Mouse (Mus musculus) CH12.LX (cell line): ENCODE measurements at regions not wholly inside any gene's neighbourhood (a gene's known extent, or its start where the extent isn't known, plus 50 kb on each side); places are given as distances from the start of the nearest gene placed in this dataset.

Experiments
- DNase-seq: peaks from one replicate; pipeline ENCODE4 v3.0.0-alpha.2; 2013; ENCODE audit errors: extremely low read depth
- H3K27ac ChIP-seq: 2 replicates; pipeline ENCODE4 v1.5.1; 2012; ENCODE audit warnings: low read depth, mild to moderate bottlenecking, control low read depth, moderate library complexity; ENCODE audit not compliant: insufficient read depth
- H3K27me3 ChIP-seq: replicated peaks from 2 replicates; pipeline ENCODE3; 2012; ENCODE audit warnings: inconsistent platforms
- H3K36me3 ChIP-seq, 2 experiments: replicated peaks in 1 of 2; 2 replicates each; pipeline versions ENCODE3 to v1.6.1; 2012; ENCODE audit warnings: inconsistent platforms in 1 of 2, low read length in 1 of 2, mild to moderate bottlenecking in 1 of 2, mixed read lengths in 1 of 2, moderate library complexity in 1 of 2; ENCODE audit not compliant: control insufficient read depth in 1 of 2, insufficient read depth in 1 of 2
- H3K4me1 ChIP-seq, 2 experiments: 2 replicates each; pipeline ENCODE4 v1.6.1; 2012; ENCODE audit warnings: inconsistent platforms in 1 of 2, moderate library complexity in 1 of 2; ENCODE audit not compliant: insufficient read depth in 2 of 2, control insufficient read depth in 1 of 2
- H3K4me2 ChIP-seq: 2 replicates; pipeline ENCODE4 v1.6.1; 2012; ENCODE audit warnings: low read depth, mild to moderate bottlenecking, control low read depth; ENCODE audit not compliant: poor library complexity, insufficient read depth, severe bottlenecking
- H3K4me3 ChIP-seq, 3 experiments: fragments of 150-350 bp in 1 of 3; sonication (generic) in 1 of 3; replicated peaks in 1 of 3; 2 replicates each; pipeline versions ENCODE3 to v1.5.1; 2011 to 2012; ENCODE audit warnings: low read depth in 2 of 3, low read length in 2 of 3, mild to moderate bottlenecking in 2 of 3, moderate library complexity in 2 of 3, control low read depth in 1 of 3, improper control_type of control experiment in 1 of 3, inconsistent platforms in 1 of 3, mixed read lengths in 1 of 3; ENCODE audit not compliant: poor library complexity in 1 of 3
- H3K79me2 ChIP-seq: replicated peaks from 2 replicates; pipeline ENCODE4 v1.6.1; 2012; ENCODE audit warnings: mild to moderate bottlenecking, moderate library complexity; ENCODE audit not compliant: control insufficient read depth, poor library complexity, insufficient read depth, severe bottlenecking; ENCODE audit errors: extremely low read depth
- H3K9ac ChIP-seq: 2 replicates; pipeline ENCODE4 v1.6.1; 2012; ENCODE audit warnings: low read depth, mild to moderate bottlenecking, control low read depth, moderate library complexity; ENCODE audit not compliant: insufficient read depth
- H3K9me3 ChIP-seq: replicated peaks from 2 replicates; pipeline ENCODE3; 2012; ENCODE audit warnings: low read length, inconsistent platforms, mixed read lengths
- BHLHE40 ChIP-seq: IDR thresholded peaks from 2 replicates; pipeline ENCODE4 v1.6.1; 2011; ENCODE audit warnings: mild to moderate bottlenecking, low read depth, low read length, improper control_type of control experiment
- CTCF ChIP-seq, 2 experiments: IDR thresholded peaks in 1 of 2; conservative IDR thresholded peaks in 1 of 2; 2 replicates each; pipeline ENCODE4 v1.5.1; 2011 to 2012; ENCODE audit warnings: low read depth in 2 of 2, low read length in 2 of 2, improper control_type of control experiment in 1 of 2, inconsistent platforms in 1 of 2, mild to moderate bottlenecking in 1 of 2, moderate library complexity in 1 of 2
- E2F4 ChIP-seq: IDR thresholded peaks from 2 replicates; pipeline ENCODE4 v1.6.1; 2011; ENCODE audit warnings: low read depth, low read length, improper control_type of control experiment; ENCODE audit not compliant: insufficient replicate concordance
- ELF1 ChIP-seq: IDR thresholded peaks from 2 replicates; pipeline ENCODE4 v1.6.1; 2014; ENCODE audit warnings: low read depth, mild to moderate bottlenecking, inconsistent platforms, low read length, improper control_type of control experiment
- EP300 ChIP-seq: IDR thresholded peaks from 2 replicates; pipeline ENCODE4 v1.6.1; 2011; ENCODE audit warnings: low read length, improper control_type of control experiment
- ETS1 ChIP-seq: conservative IDR thresholded peaks from 2 replicates; pipeline ENCODE4 v1.6.1; 2012; ENCODE audit warnings: low read depth, mild to moderate bottlenecking, inconsistent platforms, low read length, improper control_type of control experiment, moderate library complexity
- IRF4 ChIP-seq: IDR thresholded peaks from 2 replicates; pipeline ENCODE4 v1.6.1; 2014; ENCODE audit warnings: low read depth, mild to moderate bottlenecking, inconsistent platforms, low read length, improper control_type of control experiment
- KAT2A ChIP-seq: IDR thresholded peaks from 2 replicates; pipeline ENCODE4 v1.6.1; 2012; ENCODE audit warnings: low read length, improper control_type of control experiment, inconsistent platforms; ENCODE audit not compliant: insufficient replicate concordance
- MAFK ChIP-seq: IDR thresholded peaks from 2 replicates; pipeline ENCODE4 v1.6.1; 2011; ENCODE audit warnings: low read length, improper control_type of control experiment; ENCODE audit not compliant: insufficient replicate concordance
- MAX ChIP-seq: IDR thresholded peaks from 2 replicates; pipeline ENCODE4 v1.6.1; 2011; ENCODE audit warnings: low read length, improper control_type of control experiment
- MXI1 ChIP-seq: IDR thresholded peaks from 2 replicates; pipeline ENCODE4 v1.6.1; 2011; ENCODE audit warnings: mild to moderate bottlenecking, low read depth, low read length, improper control_type of control experiment
- MYC ChIP-seq: IDR thresholded peaks from 2 replicates; pipeline ENCODE4 v1.6.1; 2011; ENCODE audit warnings: low read depth, mild to moderate bottlenecking, improper control_type of control experiment, low read length
- NELFE ChIP-seq: IDR thresholded peaks from 2 replicates; pipeline ENCODE4 v1.6.1; 2011; ENCODE audit warnings: low read depth, low read length, improper control_type of control experiment
- NRF1 ChIP-seq: IDR thresholded peaks from 2 replicates; pipeline ENCODE4 v1.6.1; 2014; ENCODE audit warnings: low read depth, mild to moderate bottlenecking, inconsistent platforms, low read length, improper control_type of control experiment, moderate library complexity
- PAX5 ChIP-seq: IDR thresholded peaks from 2 replicates; pipeline ENCODE4 v1.6.1; 2012; ENCODE audit warnings: low read length, inconsistent platforms, mixed read lengths
- POLR2AphosphoS2 ChIP-seq: IDR thresholded peaks from 2 replicates; pipeline ENCODE4 v1.6.1; 2011; ENCODE audit warnings: low read depth, low read length, improper control_type of control experiment
- RCOR1 ChIP-seq: conservative IDR thresholded peaks from 2 replicates; pipeline ENCODE4 v1.6.1; 2012; ENCODE audit warnings: low read depth, mild to moderate bottlenecking, inconsistent platforms, low read length, improper control_type of control experiment
- TCF12 ChIP-seq: IDR thresholded peaks from 2 replicates; pipeline ENCODE4 v1.6.1; 2014; ENCODE audit warnings: low read depth, mild to moderate bottlenecking, inconsistent platforms, low read length, improper control_type of control experiment
- UBTF ChIP-seq: IDR thresholded peaks from 2 replicates; pipeline ENCODE4 v1.6.1; 2012; ENCODE audit warnings: low read depth, mild to moderate bottlenecking, inconsistent platforms, low read length, improper control_type of control experiment, moderate library complexity
- USF1 ChIP-seq: IDR thresholded peaks from 2 replicates; pipeline ENCODE4 v1.6.1; 2014; ENCODE audit warnings: low read depth, mild to moderate bottlenecking, inconsistent platforms, low read length, improper control_type of control experiment
- USF2 ChIP-seq: conservative IDR thresholded peaks from 2 replicates; pipeline ENCODE4 v1.6.1; 2011; ENCODE audit warnings: low read depth, low read length, improper control_type of control experiment
- ZC3H11A ChIP-seq: IDR thresholded peaks from 2 replicates; pipeline ENCODE4 v1.6.1; 2012; ENCODE audit warnings: low read depth, mild to moderate bottlenecking, inconsistent platforms, low read length, improper control_type of control experiment
- ZKSCAN1 ChIP-seq: IDR thresholded peaks from 2 replicates; pipeline ENCODE4 v1.6.1; 2012; ENCODE audit warnings: low read depth, inconsistent platforms, low read length, improper control_type of control experiment, borderline replicate concordance
- ZNF384 ChIP-seq: IDR thresholded peaks from 2 replicates; pipeline ENCODE4 v1.6.1; 2012; ENCODE audit warnings: low read depth, low read length, improper control_type of control experiment, inconsistent platforms
- dilution Hi-C: fragments of 300-500 bp; cut with MboI; formaldehyde crosslinking; loops from 2 replicates; pipeline ENCODE4 v1.14.3; 2020; ENCODE audit warnings: low sequenced_read_pairs; ENCODE audit not compliant: extremely low pct_unique_long_range_greater_than_20kb, extremely low pct_ligation_motif_present
- in situ Hi-C: fragments of 300-500 bp; cut with MboI; formaldehyde crosslinking; loops from 3 replicates; pipeline ENCODE4 v1.14.3; 2019; ENCODE audit warnings: low sequenced_read_pairs, low pct_ligation_motif_present, low pct_unique_long_range_greater_than_20kb, mixed read lengths

- Histone ChIP-seq H3K36me3 (no peaks in the 10 kb centered on the region), H3K4me1 (peaks cover 4 to 23% of the 10 kb centered on the region in 2 experiments; a peak in 3 of 4 replicates), H3K9ac (no peak overlapping the region), H3K27me3 (no peaks in the 10 kb centered on the region), H3K4me3 (no peak overlapping the region), H3K9me3 (no peaks in the 10 kb centered on the region), H3K4me2 (no peak overlapping the region), H3K79me2 (no peaks in the 10 kb centered on the region), H3K27ac (no peak overlapping the region)
- no peak for DNase-seq
- in situ Hi-C loops (no loop called here), dilution Hi-C loops (no loop called here)
- TF ChIP-seq USF1 (no peak), USF2 (no peak), MXI1 (no peak), NELFE (no peak), BHLHE40 (no peak), RCOR1 (no peak), ELF1 (no peak), ZNF384 (no peak), ZC3H11A (no peak), TCF12 (no peak), KAT2A (no peak), UBTF (no peak), MAX (no peak), PAX5 (no peak), E2F4 (no peak), MYC (no peak), NRF1 (no peak)
Measured at GRCm38 (mm10) chr1:35978766-35979165, 89.4 kb upstream of the Hs6st1 start.

GRCm38 (mm10) chr1:35981226-35981625 lies 87.0 kb upstream of the Hs6st1 start:
- dilution Hi-C loops (no loop called here), in situ Hi-C loops (no loop called here)
- H3K4me2 ChIP-seq, result no peak overlapping the region
- TF ChIP-seq PAX5, result no peak
- TF ChIP-seq ZNF384, result no peak
- peak; percentile 80 for TF ChIP-seq BHLHE40
- TF ChIP-seq MAFK, result no peak
- TF ChIP-seq UBTF, result no peak
- TF ChIP-seq ETS1, result 0 out of 2 replicates have a peak, but pooled peaks have one; percentile 20
- TF ChIP-seq ZKSCAN1, result no peak
- TF ChIP-seq NRF1, result no peak
- no peak for TF ChIP-seq MXI1
- TF ChIP-seq POLR2AphosphoS2, result no peak
- no peak for TF ChIP-seq TCF12
- TF ChIP-seq EP300, result peak; percentile 55
- TF ChIP-seq IRF4, result peak; percentile 39
- TF ChIP-seq CTCF (conservative IDR thresholded peaks at IDR 0.05 in 1 of 2, IDR thresholded peaks at IDR 0.05 in 1 of 2; ENCODE audit: low read depth in 2 of 2, low read length in 2 of 2), result no peak
- no peak overlapping the region for H3K9ac ChIP-seq
- H3K4me1 ChIP-seq, result peaks cover 7 to 18% of the 10 kb centered on the region in 2 experiments; a peak in 3 of 4 replicates
- DNase-seq, result peak; percentile 48
- H3K9me3 ChIP-seq, result no peaks in the 10 kb centered on the region
- no peak overlapping the region for H3K4me3 ChIP-seq
- H3K79me2 ChIP-seq, result no peaks in the 10 kb centered on the region
- no peaks in the 10 kb centered on the region for H3K36me3 ChIP-seq
- H3K27ac ChIP-seq, result no peak overlapping the region
- H3K27me3 ChIP-seq, result no peaks in the 10 kb centered on the region
